Mouse (Mus musculus) megakaryocyte, embryonic 14.5 days (primary cell): ENCODE results near the gene Msrb3.

Experiments
- FLI1 ChIP-seq: IDR thresholded peaks from 2 replicates; pipeline ENCODE4 v1.6.1; 2012; ENCODE audit warnings: low read length, inconsistent platforms, mixed read lengths
- GATA1 ChIP-seq: IDR thresholded peaks from 3 replicates; pipeline ENCODE4 v1.6.1; 2012; ENCODE audit warnings: mixed read lengths, low read length, inconsistent platforms, borderline replicate concordance

- TF ChIP-seq GATA1, result no peak
- no peak for TF ChIP-seq FLI1
Observed at GRCm38 (mm10) chr10:120861194-120861593, 37.7 kb downstream of the Msrb3 start.
